Mouse (Mus musculus): Measurements from ENCODE around the gene 0610009B22Rik. TPM values are rescaled to one million over a fixed set of nuclear protein-coding genes. Genes with fewer than 3 reads are reported as not detected.
A peak's percentile ranks its signal among the peaks of the same experiment; 100 is the strongest.

Gene 0610009B22Rik
- polyA plus RNA-seq, 1 experiment from 2014 or later, result 82.9 TPM

DNA sequence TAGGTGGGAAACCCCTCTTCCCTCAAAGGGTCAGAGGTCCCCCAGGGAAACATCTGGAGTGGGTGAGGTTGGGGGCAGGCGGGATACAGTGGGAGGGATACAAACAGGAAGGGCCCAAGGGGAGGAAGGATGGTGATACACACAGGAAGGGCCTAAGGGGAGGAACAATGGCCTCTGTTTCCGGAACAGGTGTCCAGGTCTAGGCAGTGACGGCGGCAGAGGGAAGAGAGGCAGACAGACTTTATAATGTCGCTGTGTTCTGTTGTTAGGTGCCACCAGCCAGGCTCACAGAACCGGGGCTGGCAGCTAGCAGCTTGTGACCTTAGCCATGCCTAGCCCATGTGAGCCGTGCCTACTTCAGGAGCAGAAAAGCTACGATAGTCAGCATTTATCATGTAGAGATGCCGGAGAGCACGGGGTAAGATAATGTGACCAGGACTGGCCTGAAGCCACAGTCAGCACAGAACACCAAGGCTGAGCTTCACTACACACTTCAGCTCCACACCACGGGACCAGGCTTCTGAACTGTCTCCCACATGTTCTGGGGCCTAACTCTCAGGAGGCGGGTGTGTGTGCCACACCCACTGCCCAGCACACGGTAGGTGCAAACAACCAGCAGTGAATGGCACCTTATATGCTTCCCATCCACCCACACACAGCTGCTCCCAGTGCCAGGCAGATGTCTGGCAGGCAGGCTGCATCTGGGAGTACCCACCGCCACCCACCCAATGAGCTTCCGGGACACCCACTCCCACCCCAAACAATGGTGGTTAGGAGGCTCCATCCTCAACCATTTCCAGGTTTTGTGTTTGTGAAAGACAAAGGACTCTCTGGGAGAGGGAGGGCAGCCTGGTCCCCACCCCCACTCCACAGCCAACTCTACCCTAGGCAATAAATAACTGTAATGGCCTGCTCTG lies 41.7 kb downstream of the 0610009B22Rik start:
- no peak for ATAC-seq (ENCODE audit: low read depth)
- DNase-seq (ENCODE audit: low spot score), result peak; percentile 23
- Histone ChIP-seq H3K36me3 (ENCODE audit: control insufficient read depth, insufficient read depth, low read length) (peaks cover 21% of the 10 kb centered on the region; the same call in 1 of the 2 replicates), H3K27ac (replicated peaks; ENCODE audit: low read depth, low read length) (0 out of 2 replicates have a peak overlapping the region, but pooled peaks have one; percentile 17), H3K4me1 (ENCODE audit: control insufficient read depth, insufficient read depth, low read length) (peaks cover 20% of the 10 kb centered on the region; the same call in 1 of the 2 replicates), H3K27me3 (replicated peaks; ENCODE audit: control insufficient read depth, insufficient read depth, low read length) (no peaks in the 10 kb centered on the region), H3K4me3 (ENCODE audit: low read depth, low read length) (no peak overlapping the region), H3K4me2 (ENCODE audit: low read depth, low read length) (peak overlapping the region; percentile 95), H3K9me3 (ENCODE audit: control insufficient read depth, low read length) (no peaks in the 10 kb centered on the region), H3K9ac (ENCODE audit: low read depth, low read length) (no peak overlapping the region)
- 54% methylated on average over 14 of the region's 15 CpGs for WGBS

DNA sequence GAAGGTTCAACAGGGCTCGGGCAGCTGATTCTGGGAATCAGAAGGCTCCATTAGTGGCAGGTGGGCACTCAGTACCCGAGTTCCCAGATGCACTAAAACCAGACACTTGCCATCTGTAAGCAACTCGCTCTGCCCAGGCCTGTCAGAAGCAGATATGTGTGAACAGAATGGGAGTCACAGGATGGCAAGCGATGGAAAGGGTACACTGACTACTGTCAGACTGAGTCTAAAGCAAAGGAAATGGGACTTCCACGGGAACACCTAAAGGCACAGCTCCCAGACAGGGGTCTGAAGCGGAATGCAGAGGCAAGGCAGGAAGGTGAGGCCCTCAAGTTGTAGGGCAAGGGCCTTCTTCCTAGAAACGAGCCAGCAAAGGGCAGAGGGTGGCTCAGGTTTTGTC lies 42.4 kb downstream of the 0610009B22Rik start:
- H3K4me1 ChIP-seq (ENCODE audit: control insufficient read depth, insufficient read depth, low read length), result peaks cover 20% of the 10 kb centered on the region; the same call in 1 of the 2 replicates
- no peak overlapping the region for H3K27ac ChIP-seq (replicated peaks; ENCODE audit: low read depth, low read length)
- H3K9me3 ChIP-seq (ENCODE audit: control insufficient read depth, low read length), result no peaks in the 10 kb centered on the region
- DNase-seq (ENCODE audit: low spot score) (no peak), ATAC-seq (ENCODE audit: low read depth) (no peak)
- peaks cover 24% of the 10 kb centered on the region; the same call in 1 of the 2 replicates for H3K36me3 ChIP-seq (ENCODE audit: control insufficient read depth, insufficient read depth, low read length)
- no peaks in the 10 kb centered on the region for H3K27me3 ChIP-seq (replicated peaks; ENCODE audit: control insufficient read depth, insufficient read depth, low read length)
- no peak overlapping the region for H3K4me2 ChIP-seq (ENCODE audit: low read depth, low read length)
- no peak overlapping the region for H3K4me3 ChIP-seq (ENCODE audit: low read depth, low read length)
- H3K9ac ChIP-seq (ENCODE audit: low read depth, low read length), result no peak overlapping the region
- WGBS, result 80% methylated on average over 7 of the region's 7 CpGs

DNA sequence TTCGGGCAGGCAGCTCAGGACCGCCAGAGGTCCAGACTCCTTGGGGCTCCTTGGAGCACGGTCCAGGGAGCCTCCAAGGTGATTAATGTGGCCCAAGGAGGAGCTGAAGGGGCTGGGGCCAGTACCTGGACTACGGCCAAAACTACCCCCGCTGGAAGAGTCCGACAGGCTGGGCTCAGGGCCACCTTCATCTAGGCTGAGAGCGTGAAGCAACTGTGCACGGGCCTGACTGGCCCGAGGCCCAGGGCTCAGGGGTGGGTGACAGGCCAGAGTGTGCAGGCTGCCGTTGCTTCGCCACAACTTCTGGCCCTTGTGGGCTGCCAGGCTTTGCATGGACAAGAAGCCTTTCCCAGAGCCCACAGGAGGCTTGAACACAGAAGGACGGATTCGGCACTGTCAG lies 43.4 kb downstream of the 0610009B22Rik start:
- H3K27me3 ChIP-seq (replicated peaks; ENCODE audit: control insufficient read depth, insufficient read depth, low read length), result no peaks in the 10 kb centered on the region
- 78% methylated on average over 13 of the region's 13 CpGs for WGBS
- H3K36me3 ChIP-seq (ENCODE audit: control insufficient read depth, insufficient read depth, low read length), result peaks cover 24% of the 10 kb centered on the region; the same call in 1 of the 2 replicates
- H3K9ac ChIP-seq (ENCODE audit: low read depth, low read length), result no peak overlapping the region
- DNase-seq (ENCODE audit: low spot score), result no peak
- no peak for ATAC-seq (ENCODE audit: low read depth)
- no peak overlapping the region for H3K4me3 ChIP-seq (ENCODE audit: low read depth, low read length)
- peaks cover 20% of the 10 kb centered on the region; the same call in 1 of the 2 replicates for H3K4me1 ChIP-seq (ENCODE audit: control insufficient read depth, insufficient read depth, low read length)
- H3K9me3 ChIP-seq (ENCODE audit: control insufficient read depth, low read length), result no peaks in the 10 kb centered on the region
- H3K4me2 ChIP-seq (ENCODE audit: low read depth, low read length), result no peak overlapping the region
- H3K27ac ChIP-seq (replicated peaks; ENCODE audit: low read depth, low read length), result no peak overlapping the region

DNA sequence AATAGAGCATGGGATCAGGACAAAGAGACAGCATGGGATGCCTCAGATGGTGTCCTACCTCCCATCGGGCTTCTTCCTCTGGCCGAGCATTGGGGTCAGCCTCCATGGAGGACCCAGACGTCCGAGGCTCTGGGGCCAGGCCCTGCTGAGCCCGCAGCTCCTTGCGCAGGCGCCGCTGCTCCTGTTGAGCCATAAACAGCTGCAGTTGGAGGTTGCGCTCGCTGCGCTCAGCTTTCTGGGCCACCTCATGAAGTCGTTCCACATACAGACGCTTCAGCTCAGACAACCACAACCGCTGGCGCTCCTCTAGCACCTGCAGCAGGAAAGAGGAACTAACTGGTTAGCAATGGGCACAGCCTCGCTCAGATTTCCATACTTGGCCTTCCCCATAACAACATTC lies 44.5 kb downstream of the 0610009B22Rik start:
- Histone ChIP-seq H3K27me3 (replicated peaks; ENCODE audit: control insufficient read depth, insufficient read depth, low read length) (no peaks in the 10 kb centered on the region), H3K36me3 (ENCODE audit: control insufficient read depth, insufficient read depth, low read length) (peaks cover 24% of the 10 kb centered on the region; the same call in 1 of the 2 replicates), H3K4me1 (ENCODE audit: control insufficient read depth, insufficient read depth, low read length) (peaks cover 14% of the 10 kb centered on the region; the same call in 1 of the 2 replicates), H3K9ac (ENCODE audit: low read depth, low read length) (no peak overlapping the region), H3K4me3 (ENCODE audit: low read depth, low read length) (no peak overlapping the region), H3K27ac (replicated peaks; ENCODE audit: low read depth, low read length) (no peak overlapping the region), H3K4me2 (ENCODE audit: low read depth, low read length) (no peak overlapping the region), H3K9me3 (ENCODE audit: control insufficient read depth, low read length) (no peaks in the 10 kb centered on the region)
- no peak for DNase-seq (ENCODE audit: low spot score)
- WGBS, result 71% methylated on average over 16 of the region's 16 CpGs
- no peak for ATAC-seq (ENCODE audit: low read depth)

GRCm38 (mm10) chr11:51643761-51644160 lies 44.9 kb downstream of the 0610009B22Rik start:
- Histone ChIP-seq H3K27me3 (replicated peaks; ENCODE audit: control insufficient read depth, insufficient read depth, low read length) (no peaks in the 10 kb centered on the region), H3K36me3 (ENCODE audit: control insufficient read depth, insufficient read depth, low read length) (peaks cover 24% of the 10 kb centered on the region; the same call in 1 of the 2 replicates), H3K9ac (ENCODE audit: low read depth, low read length) (peak overlapping the region; percentile 15; the same call in 1 of the 2 replicates), H3K4me3 (ENCODE audit: low read depth, low read length) (no peak overlapping the region), H3K27ac (replicated peaks; ENCODE audit: low read depth, low read length) (peak overlapping the region; percentile 55; the same call in 1 of the 2 replicates), H3K4me2 (ENCODE audit: low read depth, low read length) (no peak overlapping the region), H3K4me1 (ENCODE audit: control insufficient read depth, insufficient read depth, low read length) (peaks cover 9% of the 10 kb centered on the region; the same call in 1 of the 2 replicates), H3K9me3 (ENCODE audit: control insufficient read depth, low read length) (no peaks in the 10 kb centered on the region)
- WGBS, result 51% methylated on average over 15 of the region's 15 CpGs
- DNase-seq (ENCODE audit: low spot score) (peak; percentile 59), ATAC-seq (ENCODE audit: low read depth) (peak; percentile 39; the same call in 1 of the 2 replicates)

- H3K4me1 ChIP-seq (ENCODE audit: control insufficient read depth, insufficient read depth, low read length), result peaks cover 4% of the 10 kb centered on the region; the same call in 1 of the 2 replicates
- peak overlapping the region; percentile 55; the same call in 1 of the 2 replicates for H3K27ac ChIP-seq (replicated peaks; ENCODE audit: low read depth, low read length)
- no peak overlapping the region for H3K4me2 ChIP-seq (ENCODE audit: low read depth, low read length)
- H3K9me3 ChIP-seq (ENCODE audit: control insufficient read depth, low read length), result no peaks in the 10 kb centered on the region
- H3K4me3 ChIP-seq (ENCODE audit: low read depth, low read length), result no peak overlapping the region
- WGBS, result 77% methylated on average over 9 of the region's 9 CpGs
- H3K9ac ChIP-seq (ENCODE audit: low read depth, low read length), result peak overlapping the region; percentile 15; the same call in 1 of the 2 replicates
- peaks cover 24% of the 10 kb centered on the region; the same call in 1 of the 2 replicates for H3K36me3 ChIP-seq (ENCODE audit: control insufficient read depth, insufficient read depth, low read length)
- ATAC-seq (ENCODE audit: low read depth) (no peak), DNase-seq (ENCODE audit: low spot score) (no peak)
- H3K27me3 ChIP-seq (replicated peaks; ENCODE audit: control insufficient read depth, insufficient read depth, low read length), result no peaks in the 10 kb centered on the region
These were observed 45.5 kb downstream of the 0610009B22Rik start for GRCm38 (mm10) chr11:51643202-51643601.

- WGBS, result 76% methylated on average over 7 of the region's 7 CpGs
- H3K27ac ChIP-seq (replicated peaks; ENCODE audit: low read depth, low read length), result no peak overlapping the region
These were observed 47.9 kb downstream of the 0610009B22Rik start for GRCm38 (mm10) chr11:51640748-51641147.

DNA sequence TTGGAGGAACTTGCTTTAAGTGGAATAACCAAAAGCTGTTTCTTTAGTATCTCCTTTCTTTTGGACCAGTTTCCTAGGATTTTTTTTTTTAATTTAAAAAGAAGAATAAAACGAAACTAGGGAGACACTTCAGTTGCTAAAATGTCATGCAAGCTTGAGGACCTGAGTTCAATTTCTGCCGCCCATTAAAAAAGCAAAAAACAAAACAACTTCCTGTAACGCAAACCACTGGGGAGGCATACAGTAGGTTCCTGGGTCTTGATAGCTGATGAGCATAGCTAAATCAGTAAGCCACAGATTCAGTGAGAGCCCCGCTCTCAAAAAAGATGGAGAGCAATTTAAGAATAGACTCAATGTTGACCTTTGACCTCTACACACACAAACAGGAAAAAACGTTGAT lies 50.2 kb downstream of the 0610009B22Rik start:
- H3K4me3 ChIP-seq (ENCODE audit: low read depth, low read length), result no peak overlapping the region
- 61% methylated on average over 5 of the region's 5 CpGs for WGBS

More at GRCm38 (mm10) chr11:51640748-51641147, 47.9 kb downstream of the 0610009B22Rik start:
- H3K4me3 ChIP-seq (ENCODE audit: low read depth, low read length), result no peak overlapping the region
- H3K9me3 ChIP-seq (ENCODE audit: control insufficient read depth, low read length), result no peaks in the 10 kb centered on the region
- H3K4me1 ChIP-seq (ENCODE audit: control insufficient read depth, insufficient read depth, low read length), result peaks cover 12% of the 10 kb centered on the region; the same call in 1 of the 2 replicates
- H3K4me2 ChIP-seq (ENCODE audit: low read depth, low read length), result no peak overlapping the region
- H3K27me3 ChIP-seq (replicated peaks; ENCODE audit: control insufficient read depth, insufficient read depth, low read length), result no peaks in the 10 kb centered on the region
- ATAC-seq (ENCODE audit: low read depth), result no peak
- H3K9ac ChIP-seq (ENCODE audit: low read depth, low read length), result no peak overlapping the region
- H3K36me3 ChIP-seq (ENCODE audit: control insufficient read depth, insufficient read depth, low read length), result peaks cover 22% of the 10 kb centered on the region; the same call in 1 of the 2 replicates
- no peak for DNase-seq (ENCODE audit: low spot score)

More for the DNA sequence above, 50.2 kb downstream of the 0610009B22Rik start:
- Histone ChIP-seq H3K9me3 (ENCODE audit: control insufficient read depth, low read length) (no peaks in the 10 kb centered on the region), H3K4me2 (ENCODE audit: low read depth, low read length) (peak overlapping the region; percentile 34), H3K36me3 (ENCODE audit: control insufficient read depth, insufficient read depth, low read length) (peaks cover 14% of the 10 kb centered on the region; the same call in 1 of the 2 replicates), H3K9ac (ENCODE audit: low read depth, low read length) (no peak overlapping the region), H3K4me1 (ENCODE audit: control insufficient read depth, insufficient read depth, low read length) (peaks cover 16% of the 10 kb centered on the region), H3K27ac (replicated peaks; ENCODE audit: low read depth, low read length) (0 out of 2 replicates have a peak overlapping the region, but pooled peaks have one; percentile 2), H3K27me3 (replicated peaks; ENCODE audit: control insufficient read depth, insufficient read depth, low read length) (no peaks in the 10 kb centered on the region)
- DNase-seq (ENCODE audit: low spot score) (no peak), ATAC-seq (ENCODE audit: low read depth) (no peak)

Data from embryonic facial prominence, embryonic 14.5 days (tissue).